Comparison of ENCODE assay signal across 8 mouse cellular contexts in the genomic region with DNA sequence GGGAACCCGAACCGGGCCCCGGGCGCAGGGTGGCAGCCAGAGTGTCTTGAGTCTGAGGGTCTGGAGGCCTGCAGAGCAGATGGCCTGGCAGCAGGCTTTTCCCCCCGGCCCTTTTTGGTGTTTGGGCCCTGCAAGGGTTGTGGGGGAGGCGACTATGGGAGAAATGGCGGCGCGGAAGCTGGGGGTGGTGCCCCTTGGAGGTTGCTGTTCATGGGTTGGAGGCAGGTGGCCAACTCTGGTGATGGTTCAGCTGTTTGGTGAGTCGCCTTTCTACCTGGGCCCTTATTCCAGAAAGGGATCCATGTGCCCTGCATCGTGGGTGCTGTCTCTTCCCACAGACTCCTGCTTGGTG. TPM values are rescaled to one million over a fixed set of nuclear protein-coding genes. Genes with fewer than 3 reads are reported as not detected.
DNase-seq lines count a peak whose midpoint lies in the region; ATAC-seq and TF ChIP-seq lines count a peak whose summit lies in the region.

No protein-coding gene starts in this region.

- H3K9ac ChIP-seq in lung, embryonic 14.5 days = peak overlapping the region; percentile 65
- H3K9ac ChIP-seq in hindbrain, embryonic 12.5 days = peak overlapping the region; percentile 81
- peak overlapping the region; percentile 73 for H3K9ac ChIP-seq in midbrain, embryonic 12.5 days (replicated peaks)

- WGBS in lung, embryonic 14.5 days = 10% methylated on average over 10 of the region's 11 CpGs
- 27% methylated on average over 11 of the region's 11 CpGs for WGBS in hindbrain, embryonic 12.5 days
- 5% methylated on average over 10 of the region's 11 CpGs for WGBS in limb, embryonic 10.5 days
- WGBS in midbrain, embryonic 12.5 days = 21% methylated on average over 11 of the region's 11 CpGs

- H3K4me3 ChIP-seq in lung, embryonic 14.5 days (ENCODE audit: low read depth, low read length) = peak overlapping the region; percentile 57
- peak overlapping the region; percentile 69 for H3K4me3 ChIP-seq in embryonic fibroblast, embryonic 13.5 days (ENCODE audit: insufficient read depth, low read length)
- peak overlapping the region; percentile 63 for H3K4me3 ChIP-seq in hindbrain, embryonic 12.5 days
- H3K4me3 ChIP-seq in limb, embryonic 10.5 days = peak overlapping the region; percentile 69
- H3K4me3 ChIP-seq in midbrain, embryonic 12.5 days = peak overlapping the region; percentile 65

- peak; percentile 34 for DNase-seq in lung, embryonic 14.5 days
- DNase-seq in lung, postnatal 25 days (ENCODE audit: low spot score) = no peak
- peak; percentile 14 for DNase-seq in adrenal gland, postnatal 25 days
- no peak for DNase-seq in limb, embryonic 10.5 days (ENCODE audit: low spot score)
- DNase-seq in testis, postnatal 10 days (ENCODE audit: low spot score) = peak; percentile 55

- no peaks in the 10 kb centered on the region for H3K27me3 ChIP-seq in lung, embryonic 14.5 days (ENCODE audit: insufficient read depth, low read length)
- H3K27me3 ChIP-seq in hindbrain, embryonic 12.5 days = no peaks in the 10 kb centered on the region; the same call in 1 of the 2 replicates
- peaks cover 46% of the 10 kb centered on the region for H3K27me3 ChIP-seq in limb, embryonic 10.5 days (ENCODE audit: low read depth, poor library complexity, severe bottlenecking)
- H3K27me3 ChIP-seq in midbrain, embryonic 12.5 days = no peaks in the 10 kb centered on the region; the same call in 1 of the 2 replicates

- peak overlapping the region; percentile 69; the same call in 1 of the 2 replicates for H3K27ac ChIP-seq in lung, embryonic 14.5 days (ENCODE audit: low read depth)
- H3K27ac ChIP-seq in embryonic fibroblast, embryonic 13.5 days (ENCODE audit: insufficient read depth, low read length) = no peak overlapping the region
- peak overlapping the region; percentile 84 for H3K27ac ChIP-seq in hindbrain, embryonic 12.5 days
- H3K27ac ChIP-seq in limb, embryonic 10.5 days = peak overlapping the region; percentile 90
- H3K27ac ChIP-seq in midbrain, embryonic 12.5 days (replicated peaks) = peak overlapping the region; percentile 82

- H3K4me2 ChIP-seq in lung, embryonic 14.5 days = peak overlapping the region; percentile 60
- peak overlapping the region; percentile 50 for H3K4me2 ChIP-seq in hindbrain, embryonic 12.5 days (replicated peaks)
- H3K4me2 ChIP-seq in midbrain, embryonic 12.5 days (replicated peaks) = peak overlapping the region; percentile 55

- no peak for TF ChIP-seq CTCF in lung, embryonic 14.5 days (IDR thresholded peaks at IDR 0.05; ENCODE audit: low read depth)
- TF ChIP-seq CTCF in embryonic fibroblast, embryonic 13.5 days (IDR thresholded peaks at IDR 0.05; ENCODE audit: borderline replicate concordance, insufficient read depth, low read length) = no peak

- H3K36me3 ChIP-seq in lung, embryonic 14.5 days (ENCODE audit: insufficient read depth) = peaks cover 25% of the 10 kb centered on the region
- H3K36me3 ChIP-seq in hindbrain, embryonic 12.5 days = peaks cover 18% of the 10 kb centered on the region; the same call in 1 of the 2 replicates
- H3K36me3 ChIP-seq in limb, embryonic 10.5 days = peaks cover 28% of the 10 kb centered on the region
- peaks cover 14% of the 10 kb centered on the region for H3K36me3 ChIP-seq in midbrain, embryonic 12.5 days

- no peak; the same call in 1 of the 2 replicates for ATAC-seq in lung, embryonic 14.5 days (ENCODE audit: insufficient read depth)
- no peak; the same call in 1 of the 2 replicates for ATAC-seq in hindbrain, embryonic 12.5 days (ENCODE audit: low FRiP score)
- ATAC-seq in midbrain, embryonic 12.5 days (ENCODE audit: low FRiP score, low read depth) = peak; percentile 56

- TF ChIP-seq POLR2A in embryonic fibroblast, embryonic 13.5 days (IDR thresholded peaks at IDR 0.05; ENCODE audit: low read depth, low read length) = no peak

- no peaks in the 10 kb centered on the region for H3K9me3 ChIP-seq in lung, embryonic 14.5 days (ENCODE audit: low read depth, low read length)
- H3K9me3 ChIP-seq in hindbrain, embryonic 12.5 days (replicated peaks) = no peaks in the 10 kb centered on the region
- no peaks in the 10 kb centered on the region for H3K9me3 ChIP-seq in limb, embryonic 10.5 days (replicated peaks)
- no peaks in the 10 kb centered on the region for H3K9me3 ChIP-seq in midbrain, embryonic 12.5 days

- no peaks in the 10 kb centered on the region for H3K4me1 ChIP-seq in lung, embryonic 14.5 days (ENCODE audit: insufficient read depth)
- no peaks in the 10 kb centered on the region for H3K4me1 ChIP-seq in embryonic fibroblast, embryonic 13.5 days (ENCODE audit: control insufficient read depth, insufficient read depth, low read length)
- H3K4me1 ChIP-seq in hindbrain, embryonic 12.5 days = no peaks in the 10 kb centered on the region
- H3K4me1 ChIP-seq in limb, embryonic 10.5 days = no peaks in the 10 kb centered on the region
- no peaks in the 10 kb centered on the region for H3K4me1 ChIP-seq in midbrain, embryonic 12.5 days

RNA-seq across cellular contexts. Expression of gene Gprasp2, which starts 47.4 kb away (rescaled TPM):
- polyA plus RNA-seq in lung, embryonic 14.5 days (2014; fragmentation: Nextera tagmentation; extraction: Ambion mirVana) = 19.6 and 22.1 TPM in 2 replicates
- 28.2 and 29.4 TPM in 2 replicates for total RNA-seq in adrenal gland, postnatal 25 days (2021)
- 2.4 and 6.3 TPM in 2 replicates for polyA plus RNA-seq in embryonic fibroblast, embryonic 13.5 days (2011; ENCODE audit: insufficient read length, low read depth, missing spikeins)
- 93.9 and 97.4 TPM in 2 replicates for polyA plus RNA-seq in hindbrain, embryonic 12.5 days (2016; fragmentation: Nextera tagmentation; extraction: Ambion mirVana)
- 21.0 and 32.5 TPM in 2 replicates for polyA plus RNA-seq in limb, embryonic 10.5 days (2016; fragmentation: Nextera tagmentation; extraction: Ambion mirVana)
- polyA plus RNA-seq in midbrain, embryonic 12.5 days (2016; fragmentation: Nextera tagmentation; extraction: Ambion mirVana) = 80.3 and 94.1 TPM in 2 replicates

Comparison
In these comparisons a context has a peak if more than half of its experiments do, and no peak if none do; other contexts are left out.
1. DNase-seq: peak in lung, embryonic 14.5 days (single experiment), adrenal gland, postnatal 25 days (single experiment) and testis, postnatal 10 days (single experiment); none in lung, postnatal 25 days (single experiment) and limb, embryonic 10.5 days (single experiment).
2. Peak in every context shown above with its lines, with median percentiles within 50 percentile points of each other: H3K4me2 ChIP-seq, H3K4me3 ChIP-seq and H3K9ac ChIP-seq.